Mouse (Mus musculus) gastrocnemius, postnatal 14 days (tissue): Measurements from ENCODE around the gene Klhl32. TPM values are rescaled to one million over a fixed set of nuclear protein-coding genes. Genes with fewer than 3 reads are reported as not detected.
"Not testable (repeated sequence)": the region's sequence is repeated elsewhere in the genome, so short reads cannot be mapped to it uniquely, and the experiment has no call there.

Experiments used
- DNase-seq: peaks from one replicate; pipeline ENCODE4 v3.0.0; 2021; ENCODE audit warnings: mixed read lengths
- intact Hi-C: fragments of 180-260 bp; cut with DNase I; formaldehyde crosslinking; loops from one replicate; pipeline ENCODE4 v1.15.1; 2025; ENCODE audit warnings: low total_unique reads
- total RNA-seq, 2 experiments: library from RNA; stranded (reverse); gene quantifications; 2 replicates each; pipeline ENCODE4 v1.2.3; 2021

The Klhl32 gene
- total RNA-seq, 2 experiments from 2014 or later = 0.16 to 0.31 TPM

DNA sequence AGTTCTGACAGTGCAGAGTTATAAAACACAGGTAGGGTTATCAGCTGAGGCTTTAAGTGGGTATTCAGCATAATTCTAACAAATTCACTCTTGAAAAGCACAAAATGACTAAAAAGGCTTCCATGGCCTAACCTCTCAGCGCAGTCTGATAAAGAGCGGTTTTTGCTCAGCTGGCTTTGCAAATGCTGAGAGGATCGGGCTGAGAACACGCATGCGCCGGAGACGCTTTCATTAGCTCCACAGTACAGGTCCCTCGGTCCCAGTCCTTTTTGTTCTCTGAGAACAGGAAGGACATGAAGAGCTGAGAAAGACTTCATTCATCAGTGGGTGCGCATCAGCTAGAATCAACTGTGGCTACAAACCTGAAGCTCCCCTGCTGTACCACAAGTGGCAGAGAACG, 180.9 kb downstream of the Klhl32 start:
- no peak for DNase-seq
- intact Hi-C loops = no loop called here

DNA sequence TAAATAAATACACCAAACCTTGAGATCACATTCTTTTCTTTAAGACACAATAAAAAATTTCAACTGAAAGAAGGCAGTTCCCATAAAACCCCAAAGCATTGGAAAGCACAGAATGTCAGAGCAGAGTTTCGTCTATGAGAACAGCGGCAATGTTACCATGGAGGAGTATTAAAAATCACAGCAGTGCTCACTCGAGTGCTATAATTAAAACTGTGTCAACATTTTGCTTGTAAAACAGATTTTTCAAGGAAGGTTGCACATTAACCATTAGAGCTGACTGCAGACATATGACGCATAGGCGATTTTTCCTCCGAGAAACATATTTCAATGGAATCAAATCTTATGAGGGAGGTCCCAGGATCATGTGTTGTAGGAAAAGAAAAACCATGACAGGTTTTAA, 191.7 kb downstream of the Klhl32 start:
- intact Hi-C loops = no loop called here
- DNase-seq = no peak

DNA sequence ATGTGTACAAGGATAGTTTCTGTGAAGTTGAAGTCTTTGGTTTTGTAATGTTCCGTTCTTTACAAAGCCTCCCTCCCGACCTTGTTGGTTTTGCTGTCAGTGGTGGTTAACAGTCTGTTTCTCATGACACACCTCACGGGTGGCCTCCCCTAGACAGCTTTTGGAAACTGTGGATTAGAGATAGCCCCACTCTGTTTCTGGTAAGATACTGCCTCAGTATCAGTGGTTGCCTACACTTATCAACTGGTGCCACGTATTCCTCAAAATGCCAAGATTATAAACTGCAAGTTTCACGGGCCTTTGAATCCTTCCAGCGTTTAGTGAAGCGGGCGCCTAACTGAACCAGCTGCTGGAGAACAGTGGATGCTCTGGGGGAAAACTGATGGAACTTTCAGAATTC, 206.2 kb downstream of the Klhl32 start:
- intact Hi-C loops = not testable (repeated sequence)

DNA sequence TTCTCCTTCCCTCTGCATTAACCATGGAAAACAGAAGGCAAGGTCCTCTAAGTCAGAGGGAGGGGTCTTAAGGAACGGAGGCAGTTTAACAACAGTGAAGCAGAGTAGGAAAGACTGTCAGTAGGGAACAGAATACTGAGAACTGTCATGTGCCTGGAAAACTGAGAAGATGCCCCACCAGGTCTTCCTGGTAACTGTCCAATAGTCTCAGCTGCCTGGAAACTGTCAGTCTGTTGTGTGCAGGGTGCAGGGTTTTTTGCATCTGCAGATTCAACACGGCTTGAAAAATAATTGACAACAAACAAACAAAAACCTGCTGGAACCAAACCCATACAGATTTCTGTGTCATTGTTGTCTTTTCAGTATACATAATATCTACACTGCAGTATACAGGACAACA, 208.6 kb downstream of the Klhl32 start:
- intact Hi-C loops = no loop called here
- no peak for DNase-seq

More for the DNA sequence above, 206.2 kb downstream of the Klhl32 start:
- not testable (repeated sequence) for DNase-seq

DNA sequence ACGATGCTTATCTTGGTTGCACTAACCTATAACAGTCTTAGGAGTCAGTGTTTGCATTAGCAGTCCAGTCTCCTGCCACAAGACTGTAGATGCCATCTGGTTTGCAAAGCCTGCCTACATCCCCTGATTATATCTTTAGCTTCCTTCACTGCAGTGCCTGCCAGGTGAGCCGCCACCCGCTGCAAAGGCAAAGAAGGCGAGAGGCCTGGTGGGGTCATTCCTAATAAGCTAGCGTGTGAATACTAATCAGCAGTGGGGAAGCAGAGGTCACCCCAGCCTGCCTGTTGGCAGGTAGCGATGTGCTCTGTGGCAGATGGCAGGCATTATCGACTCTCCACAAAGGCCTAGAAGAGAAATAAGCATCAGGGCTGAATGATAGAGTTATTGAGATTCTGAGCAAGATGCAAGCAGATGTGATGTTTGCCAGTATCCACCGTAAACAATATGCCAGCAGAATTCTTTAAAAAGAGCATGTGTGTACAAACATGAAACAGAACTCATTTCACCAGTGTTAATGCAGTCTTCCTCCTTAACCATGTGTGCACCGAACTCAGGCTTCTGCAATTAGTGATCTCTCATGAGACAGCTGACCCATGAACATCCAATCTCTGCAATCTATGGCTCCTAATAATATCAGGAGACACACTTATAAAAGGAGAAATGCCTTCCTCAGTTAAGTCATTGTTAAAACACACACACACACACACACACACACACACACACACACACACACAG, 219.6 kb downstream of the Klhl32 start:
- DNase-seq = no peak
- intact Hi-C loops = no loop called here

DNA sequence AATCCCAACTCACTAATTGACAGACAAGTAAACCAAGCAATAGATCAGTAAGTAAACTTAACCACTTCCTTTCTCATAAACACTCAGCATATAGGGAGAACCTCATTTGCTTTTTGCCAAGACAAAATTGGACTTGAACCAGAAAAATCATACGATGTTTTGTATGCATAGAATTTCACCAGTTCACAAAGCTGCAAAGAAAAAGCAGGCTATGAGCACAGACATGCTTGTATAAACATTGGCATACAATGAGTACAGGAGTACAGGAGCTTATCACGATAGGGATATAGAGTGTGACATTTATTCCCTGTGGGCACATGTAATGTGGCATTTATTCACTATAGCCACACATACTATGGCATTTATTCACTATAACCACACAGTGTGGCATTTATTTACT, 220.5 kb downstream of the Klhl32 start:
- intact Hi-C loops = no loop called here
- DNase-seq = no peak

DNA sequence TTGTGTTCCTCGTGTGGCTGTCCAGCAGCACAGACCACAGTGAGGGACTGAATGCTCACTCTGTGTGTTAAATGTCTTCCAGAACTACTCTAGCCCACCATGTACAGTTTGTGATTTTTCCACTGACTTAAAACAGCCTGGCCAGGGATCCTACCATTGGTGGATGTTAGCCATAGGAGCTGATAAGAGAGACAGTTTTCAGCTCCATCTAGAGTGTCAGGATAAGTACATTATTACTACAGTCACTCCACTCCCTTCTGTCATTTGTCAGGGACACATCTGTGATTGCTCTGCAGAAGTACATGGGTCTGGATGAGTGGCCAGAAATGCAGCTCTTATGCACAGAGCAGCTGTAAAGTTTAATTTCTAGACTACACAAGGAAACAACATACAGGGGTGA, 223.1 kb downstream of the Klhl32 start:
- intact Hi-C loops = no loop called here
- no peak for DNase-seq

DNA sequence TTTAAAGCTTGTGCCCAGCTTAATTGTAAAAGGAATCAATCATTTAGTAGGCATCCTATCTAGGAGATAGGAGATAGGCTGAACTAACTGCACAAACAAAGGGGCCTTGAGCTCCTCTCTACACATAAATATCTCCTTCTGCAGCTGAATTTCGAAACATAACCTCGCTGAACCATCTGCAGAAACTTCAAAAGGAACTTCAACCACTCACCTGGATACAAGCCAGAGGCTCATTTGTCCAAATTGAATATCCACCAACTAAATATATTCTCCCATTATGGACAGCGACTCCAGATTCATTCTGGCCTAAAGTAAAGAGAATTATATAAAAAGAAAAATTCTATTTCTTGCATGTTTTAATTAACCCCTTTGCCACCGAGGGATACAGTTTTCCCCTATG, 224.2 kb downstream of the Klhl32 start:
- no peak for DNase-seq
- intact Hi-C loops = no loop called here

DNA sequence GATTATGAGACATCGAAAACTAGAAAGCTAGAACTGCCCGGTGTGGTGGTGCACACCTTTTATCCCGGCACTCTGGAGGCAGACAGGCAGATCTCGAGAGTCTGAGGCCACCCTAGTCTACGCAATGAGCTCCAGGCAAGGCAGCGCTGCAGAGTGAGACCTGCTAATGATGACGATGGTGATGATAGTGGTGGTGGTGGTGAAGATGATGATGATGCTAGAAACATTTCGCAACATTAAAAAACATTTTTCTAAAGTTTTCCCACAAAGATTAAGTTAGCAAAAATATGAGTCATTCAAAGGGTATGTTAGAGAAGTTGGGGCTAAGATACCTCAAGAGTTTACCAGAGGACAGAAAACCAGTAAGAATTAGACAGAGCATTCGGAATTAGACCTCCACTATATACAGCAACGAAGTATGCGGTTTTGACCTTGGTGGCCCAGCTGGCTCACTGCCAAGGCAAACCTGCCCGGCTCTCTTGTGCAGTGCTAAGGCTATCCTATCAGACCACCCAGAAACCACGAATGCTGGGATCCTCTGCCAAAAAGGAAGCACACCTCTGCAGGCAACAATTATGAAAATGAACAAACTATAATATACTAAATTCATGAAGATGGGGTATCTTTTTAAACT, 224.9 kb downstream of the Klhl32 start:
- intact Hi-C loops = no loop called here
- no peak for DNase-seq

DNA sequence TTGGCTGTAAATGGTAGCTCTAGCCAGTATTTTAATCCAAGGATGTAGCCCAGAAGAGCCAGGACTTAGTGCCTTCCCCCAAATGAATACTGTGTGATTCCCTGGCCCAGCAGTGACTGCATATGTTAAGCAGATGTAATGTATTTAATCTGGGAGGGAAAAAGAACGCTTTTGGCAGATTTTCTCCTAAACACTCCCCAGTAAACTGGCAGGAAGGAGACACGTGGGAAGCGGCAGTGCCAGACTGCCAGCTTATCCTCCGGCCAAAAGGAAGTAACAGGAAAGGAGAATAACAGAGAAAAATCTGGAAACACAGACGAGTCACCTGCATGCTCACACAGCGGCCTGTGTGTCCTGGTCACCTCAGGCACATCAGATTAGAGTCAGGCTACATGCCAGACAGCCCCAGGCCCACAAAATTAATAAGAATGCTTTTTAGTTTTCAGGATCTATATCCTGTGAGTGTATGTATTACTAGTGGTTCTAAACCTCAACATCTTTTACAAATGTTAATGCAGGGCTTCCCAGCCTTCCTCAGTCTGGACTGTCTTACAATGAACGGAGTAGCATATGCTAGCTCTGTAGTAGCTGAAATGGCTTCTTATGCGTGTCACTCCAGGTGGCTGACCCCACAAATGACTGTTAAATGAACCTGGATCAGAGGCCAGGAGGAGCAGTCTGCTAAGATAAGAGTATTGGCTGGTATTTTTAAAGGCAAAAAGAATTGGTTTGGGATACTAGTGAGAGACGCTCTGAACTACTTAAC, 229.3 kb downstream of the Klhl32 start:
- intact Hi-C loops = no loop called here
- DNase-seq = no peak

DNA sequence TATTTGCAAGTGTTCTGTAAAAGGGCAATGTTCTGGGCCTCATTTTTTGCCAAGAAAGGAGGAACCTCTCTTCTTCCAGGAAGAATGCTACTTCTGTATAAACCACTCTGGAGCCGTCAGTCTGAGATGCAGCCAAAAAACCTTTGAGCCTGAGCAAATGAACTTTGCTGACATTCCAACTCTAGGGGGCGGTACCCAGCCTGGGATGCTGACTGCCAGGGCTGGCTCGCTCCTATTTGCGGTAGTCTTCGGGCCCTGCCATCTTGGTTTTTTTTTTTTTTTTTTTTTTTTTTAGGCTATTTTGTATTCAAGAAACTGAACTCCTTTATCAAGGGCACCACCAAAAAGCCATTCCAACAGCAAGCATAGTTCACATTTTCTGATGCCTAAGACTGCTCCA, 230.5 kb downstream of the Klhl32 start:
- intact Hi-C loops = no loop called here
- DNase-seq = no peak

DNA sequence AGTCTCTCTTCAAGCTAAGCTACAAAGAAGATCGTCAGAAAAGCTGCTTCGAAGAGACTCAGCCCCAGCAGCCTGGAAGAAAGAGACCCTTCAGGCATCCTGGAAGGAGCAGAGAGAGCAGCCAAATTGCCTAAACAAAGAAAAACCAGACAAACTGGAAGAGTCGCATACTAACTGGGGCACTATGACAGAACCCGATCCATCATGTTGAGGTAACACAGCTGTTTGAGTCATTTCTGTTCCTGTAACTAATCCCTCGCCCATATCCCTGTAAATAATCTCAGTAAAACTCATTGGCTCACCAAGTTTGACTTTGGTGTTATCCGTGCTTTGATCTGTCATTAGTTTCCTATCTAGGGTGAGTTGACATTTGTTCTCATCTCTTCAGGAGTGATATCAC, 230.9 kb downstream of the Klhl32 start:
- intact Hi-C loops = no loop called here
- no peak for DNase-seq

DNA sequence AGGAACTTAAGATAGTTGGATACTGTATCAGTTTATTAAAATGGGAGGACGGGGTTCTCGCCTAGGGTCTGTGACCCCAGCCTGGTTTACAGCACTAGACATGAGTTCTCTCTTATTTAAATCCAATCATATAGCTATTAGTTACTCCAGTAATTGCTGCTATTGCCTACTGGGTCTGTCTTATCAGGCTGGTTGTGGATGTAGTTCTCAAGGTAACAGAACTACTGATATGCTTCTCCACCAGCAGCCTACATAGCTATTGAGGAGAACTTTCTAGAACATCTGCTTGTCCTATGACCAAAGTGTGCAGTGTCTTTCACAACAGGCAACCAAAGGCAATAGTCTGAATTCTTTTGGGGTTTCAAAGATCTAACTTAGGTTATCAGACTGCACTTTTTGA, 241.4 kb downstream of the Klhl32 start:
- intact Hi-C loops = no loop called here
- DNase-seq = no peak

DNA sequence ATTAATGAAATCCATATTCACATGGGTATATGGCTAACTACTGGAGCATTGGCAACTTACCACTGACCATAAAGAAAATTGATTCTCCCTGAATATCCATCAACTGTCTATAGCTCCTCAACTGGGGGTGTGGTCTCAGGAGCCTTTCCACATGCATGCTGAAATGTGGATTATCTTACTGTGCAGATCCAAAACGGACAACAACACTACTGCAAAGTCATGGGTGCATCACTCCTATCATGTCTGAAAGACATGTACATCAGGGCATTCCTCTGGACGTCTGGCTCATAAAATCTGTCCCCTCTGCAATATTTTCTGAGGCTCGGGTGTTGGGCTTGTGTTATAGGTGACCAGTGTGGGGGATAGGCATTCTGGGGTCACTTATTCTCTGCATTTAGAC, 241.8 kb downstream of the Klhl32 start:
- no peak for DNase-seq
- intact Hi-C loops = no loop called here

DNA sequence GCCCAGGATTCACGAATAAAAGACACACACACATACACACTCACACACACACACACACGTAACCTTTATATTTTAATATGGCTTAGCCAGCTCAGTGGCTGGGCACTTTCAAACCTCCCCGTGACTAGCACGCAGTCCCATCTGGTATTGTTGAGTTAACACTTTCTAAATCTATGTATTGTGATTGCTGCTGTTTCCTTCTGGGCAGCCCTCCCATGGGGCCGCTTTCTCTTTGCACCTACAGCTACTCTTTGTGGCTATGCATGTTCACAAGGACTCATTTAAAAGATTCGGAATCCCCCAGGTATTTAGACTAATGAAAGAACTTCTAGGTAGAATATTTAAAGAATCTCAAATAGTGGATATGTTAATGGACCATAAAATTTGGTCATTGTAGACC, 249.2 kb downstream of the Klhl32 start:
- intact Hi-C loops = no loop called here
- DNase-seq = no peak

DNA sequence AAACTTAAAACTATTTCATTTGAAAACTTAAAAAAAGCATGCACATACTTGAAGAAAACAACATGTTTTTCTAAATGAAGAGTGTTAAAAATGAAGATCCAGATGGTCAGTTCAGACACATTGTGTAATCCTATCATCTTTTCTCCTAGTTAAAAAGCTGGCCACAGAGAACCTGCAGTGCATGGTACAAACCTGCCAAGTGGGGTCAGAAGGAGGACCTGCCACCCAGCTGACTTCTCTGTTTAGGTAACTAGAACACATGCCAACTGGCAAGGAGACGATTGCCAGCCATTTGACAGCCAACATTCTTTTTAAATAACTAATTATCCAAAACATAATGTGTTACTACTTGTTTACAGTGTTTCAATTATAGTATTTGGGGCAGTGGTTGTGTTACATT, 252.3 kb downstream of the Klhl32 start:
- intact Hi-C loops = no loop called here
- no peak for DNase-seq

DNA sequence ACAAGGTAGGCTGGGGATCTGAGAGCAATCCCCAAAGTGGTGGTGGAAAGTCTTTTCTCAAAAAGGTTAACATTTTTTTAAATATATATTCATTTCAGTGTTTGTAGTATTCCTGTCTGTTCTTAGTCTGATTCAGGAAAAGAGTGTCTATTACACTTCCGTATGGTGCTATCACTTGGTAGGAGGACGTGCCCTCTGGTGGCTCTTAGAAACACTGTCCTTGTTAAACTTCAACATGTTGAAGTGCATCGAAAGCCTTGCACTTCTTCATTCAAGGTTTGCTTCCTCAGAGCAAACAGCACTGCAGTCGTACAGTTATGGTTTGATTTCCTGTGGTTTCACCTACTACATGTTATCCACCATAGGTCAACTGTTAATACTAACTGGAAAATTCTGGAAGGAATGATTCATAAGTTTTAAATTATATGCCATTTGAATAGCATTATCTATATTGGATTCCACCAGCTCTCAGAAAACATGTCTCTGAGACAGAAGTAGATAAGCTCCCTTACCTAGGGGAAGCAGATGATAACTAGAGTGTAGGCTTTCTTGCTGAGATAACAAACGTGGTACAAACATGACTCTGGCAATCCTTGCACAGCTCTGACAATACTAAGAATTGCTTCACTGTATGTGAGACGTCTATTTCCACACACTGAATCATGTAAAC, 253.8 kb downstream of the Klhl32 start:
- intact Hi-C loops = no loop called here
- DNase-seq = no peak

DNA sequence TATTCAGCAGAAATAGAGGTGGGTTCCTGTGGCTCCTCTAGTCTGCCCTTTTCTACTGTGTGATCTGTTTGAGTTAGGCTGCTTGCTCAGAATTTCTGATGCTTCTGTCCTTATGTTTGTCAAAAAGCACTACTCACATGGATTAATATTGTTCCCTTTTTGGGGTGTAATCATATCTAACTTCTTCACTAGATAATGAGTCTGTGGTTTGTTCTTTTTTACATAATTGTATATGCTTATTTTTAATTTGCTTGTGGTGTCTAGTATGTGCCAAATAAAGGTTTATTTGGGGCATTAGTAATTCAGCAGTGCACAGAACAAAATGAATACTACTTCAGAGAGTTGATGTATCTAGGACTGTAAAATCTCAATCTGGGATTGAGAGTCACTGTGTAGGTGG, 256.1 kb downstream of the Klhl32 start:
- intact Hi-C loops = no loop called here
- DNase-seq = no peak

DNA sequence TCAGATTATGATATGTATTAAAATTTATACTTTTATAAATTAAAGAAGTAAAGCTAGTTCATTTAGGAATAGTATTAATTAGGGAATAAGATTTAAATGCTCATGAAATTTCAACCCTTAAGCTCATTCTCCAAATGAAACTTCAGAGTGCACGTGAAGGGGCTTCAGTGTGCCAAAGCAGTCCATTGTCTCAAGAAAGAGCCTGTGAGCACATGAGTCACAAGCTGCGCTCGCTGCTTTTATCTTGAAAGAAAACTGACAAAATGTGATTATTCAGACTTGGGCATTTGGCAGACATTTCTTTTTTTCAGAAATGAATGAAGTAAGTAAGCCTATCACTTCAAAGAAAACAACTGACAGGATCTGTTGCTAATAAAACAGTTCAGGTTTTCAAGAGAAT, 266.9 kb downstream of the Klhl32 start:
- DNase-seq = no peak
- intact Hi-C loops = no loop called here

DNA sequence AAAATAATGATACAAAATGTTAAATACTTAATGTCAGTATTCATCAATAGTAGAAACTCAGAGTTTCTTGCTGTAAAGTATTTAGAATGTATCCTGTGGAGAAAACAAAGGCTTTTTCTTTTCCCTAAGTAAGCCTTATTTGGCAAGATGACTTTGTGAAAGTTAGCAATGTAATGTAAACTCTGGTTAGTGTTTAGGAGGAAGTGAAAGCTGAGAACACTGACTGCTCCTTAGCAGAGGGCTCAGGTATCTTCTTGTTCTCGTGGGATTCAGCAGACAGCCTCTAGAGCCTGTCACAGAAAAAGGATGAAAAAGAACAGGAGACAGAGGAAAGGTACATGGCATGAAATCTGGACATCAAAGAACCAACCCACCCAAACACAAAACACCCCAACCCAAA, 268.6 kb downstream of the Klhl32 start:
- intact Hi-C loops = no loop called here
- no peak for DNase-seq
